Mouse (Mus musculus) brain, embryonic 18.5 days (tissue): Measurements from ENCODE around the gene Ikzf4.

Experiments used
- DNase-seq: peaks from one replicate; pipeline ENCODE4 v3.0.0-alpha.2; 2012; ENCODE audit warnings: low read depth, low spot score

The Ikzf4 gene

DNA sequence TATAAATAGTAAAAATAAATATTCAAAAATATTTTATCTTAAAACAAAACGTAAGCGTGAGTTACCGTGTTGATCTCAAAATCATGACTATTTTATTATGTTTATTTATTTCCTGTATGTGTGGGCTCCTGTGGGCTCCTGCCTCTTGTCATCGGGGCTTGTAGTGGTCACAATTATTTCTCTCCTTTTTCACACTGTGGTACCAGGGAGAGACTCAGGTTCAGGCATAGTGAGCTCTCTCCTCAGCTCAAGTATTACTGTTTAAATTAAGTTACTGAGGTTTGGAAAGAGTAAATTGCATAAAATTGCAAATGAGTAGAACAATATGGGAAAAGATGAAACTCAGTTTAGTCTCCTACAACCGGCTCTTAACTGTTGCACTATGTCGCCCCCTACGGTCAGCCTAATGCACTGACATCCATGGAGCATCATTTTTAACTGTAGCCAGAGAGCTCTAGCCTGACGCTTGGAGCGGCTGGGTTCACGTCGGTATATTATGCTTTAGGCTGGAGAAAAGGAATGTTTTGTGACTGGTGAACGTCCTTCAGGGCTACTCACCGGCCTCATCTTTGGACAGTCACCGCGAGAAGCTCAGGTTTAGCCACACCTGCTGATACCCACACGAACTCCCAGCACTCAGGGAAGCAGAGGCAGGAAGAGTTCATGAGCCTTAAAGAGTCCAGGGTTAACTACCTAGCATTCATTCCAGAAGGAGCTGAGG is 33.2 kb downstream of the Ikzf4 start:
- DNase-seq = peak; percentile 60

DNA sequence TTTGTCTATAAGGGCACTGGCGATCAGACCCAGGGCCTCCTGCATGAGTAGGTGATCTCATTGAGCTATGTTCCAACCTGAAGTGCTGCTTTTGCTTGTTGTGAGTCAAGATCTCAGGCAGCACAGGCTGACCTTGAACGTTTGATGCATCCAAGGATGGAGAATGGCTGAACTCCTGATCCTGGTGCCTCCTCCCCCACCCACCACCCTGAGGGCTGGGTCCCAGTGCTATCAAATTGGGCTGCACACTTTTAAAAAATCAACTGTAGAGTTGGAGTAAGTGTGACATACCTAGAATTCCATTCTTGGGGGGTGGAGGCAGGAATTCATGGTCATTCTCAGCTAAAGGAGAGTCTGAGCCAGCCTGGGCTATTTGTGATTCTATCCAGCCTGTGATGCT is 39.3 kb downstream of the Ikzf4 start:
- DNase-seq = no peak

DNA sequence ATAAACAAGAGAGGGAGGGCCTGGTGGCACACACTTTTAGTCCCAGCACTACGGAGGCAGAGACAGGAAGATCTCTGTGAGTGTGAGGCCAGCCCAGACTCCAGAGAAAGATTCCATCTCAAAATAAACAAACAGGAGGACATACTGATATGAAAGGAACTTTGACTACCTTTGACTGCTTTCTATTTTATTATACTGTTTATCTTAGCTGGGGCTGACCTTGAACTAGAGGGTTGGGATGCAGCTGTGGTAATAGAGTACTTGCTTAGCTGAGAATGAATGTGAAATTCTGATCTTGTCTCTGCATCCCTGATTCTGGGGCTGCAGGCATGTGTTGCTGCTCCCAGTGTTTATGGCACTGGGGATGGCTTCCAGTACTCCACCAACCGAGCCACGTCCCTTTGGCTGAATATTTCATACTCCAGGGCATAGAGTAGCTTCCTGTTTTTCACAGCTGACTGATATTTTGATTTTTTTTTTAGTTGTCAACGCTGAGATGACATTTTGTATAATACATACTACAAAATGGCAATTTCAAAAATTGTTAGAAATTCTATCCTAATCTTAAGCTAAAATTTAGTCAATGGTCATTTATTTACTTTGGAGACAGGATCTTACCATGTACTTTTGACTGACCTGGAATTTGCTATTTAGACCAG is 43.2 kb downstream of the Ikzf4 start:
- no peak for DNase-seq

DNA sequence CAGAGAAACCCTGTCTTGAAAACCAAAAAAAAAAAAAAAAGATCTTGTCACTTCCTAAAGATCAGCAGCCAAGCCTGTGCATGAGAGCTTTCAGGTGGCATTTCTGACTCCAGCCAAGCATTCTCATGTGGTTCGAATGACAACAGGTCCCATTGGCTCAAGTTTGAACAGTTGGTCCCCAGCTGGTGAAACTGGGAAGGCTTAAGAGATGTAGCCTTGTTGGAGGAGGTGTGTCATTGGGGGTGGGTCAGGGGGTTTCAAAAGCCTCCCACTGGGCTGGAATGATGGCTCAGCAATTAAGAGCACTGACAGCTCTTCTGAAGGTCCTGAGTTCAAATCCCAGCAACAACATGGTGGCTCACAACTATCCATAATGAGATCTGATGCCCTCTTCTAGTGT is 44.3 kb downstream of the Ikzf4 start:
- DNase-seq = no peak

DNA sequence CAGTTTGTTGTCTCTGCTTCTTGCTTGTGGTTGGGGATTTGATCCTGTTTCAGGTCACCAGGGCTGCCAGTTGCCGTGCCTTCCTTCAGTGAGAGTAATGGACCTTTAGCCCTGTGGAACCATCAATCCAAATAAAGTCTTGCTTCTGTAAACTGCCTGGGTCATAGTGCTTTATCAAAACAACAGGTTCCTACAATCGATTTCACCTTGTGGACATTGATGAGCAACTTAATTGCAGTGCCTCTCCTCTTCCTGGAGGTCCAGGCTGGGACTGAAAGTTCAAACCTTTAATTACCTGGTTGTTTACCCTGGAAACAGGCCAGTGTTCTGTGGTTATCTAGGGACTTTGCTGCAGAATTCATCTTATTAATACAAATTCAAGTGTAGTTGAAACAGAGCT is 47.3 kb downstream of the Ikzf4 start:
- no peak for DNase-seq

DNA sequence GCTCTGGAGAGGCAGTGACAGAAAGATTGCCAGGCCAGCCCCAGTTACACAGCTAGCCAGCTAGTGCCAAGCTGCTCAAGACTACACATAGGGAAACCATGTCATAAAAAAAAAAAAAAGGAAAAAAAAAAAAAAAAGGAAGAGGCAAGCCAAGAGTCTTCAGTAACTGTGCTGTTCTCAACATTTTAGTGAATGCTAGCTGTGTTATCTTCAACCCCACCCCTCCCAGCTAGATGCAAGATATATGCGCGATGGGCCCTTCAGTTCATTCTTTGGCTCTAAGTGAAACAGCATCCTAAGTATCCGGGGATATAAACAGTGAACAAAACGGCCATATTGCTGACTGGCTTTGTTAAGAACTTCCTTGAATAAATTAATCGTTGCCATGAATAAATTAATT is 53.0 kb downstream of the Ikzf4 start:
- no peak for DNase-seq

DNA sequence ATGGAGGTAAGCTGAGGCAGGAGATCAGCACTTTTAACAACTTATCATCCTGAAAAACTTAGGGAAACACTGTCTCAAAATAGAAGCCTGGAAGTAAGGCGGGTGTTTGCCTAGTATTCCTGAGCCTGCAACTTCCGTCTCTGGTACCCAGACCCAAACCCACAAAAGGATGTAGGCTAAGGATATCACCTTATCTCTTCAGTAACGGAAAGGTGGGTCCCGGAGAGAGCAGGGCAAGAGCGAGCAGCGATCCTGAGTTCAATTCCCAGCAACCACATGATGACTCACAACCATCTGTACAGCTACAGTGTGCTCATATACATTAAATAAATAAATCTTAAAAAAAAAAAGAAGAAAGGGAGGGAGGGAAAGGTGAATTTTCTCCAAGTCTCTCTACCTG is 54.4 kb downstream of the Ikzf4 start:
- no peak for DNase-seq

DNA sequence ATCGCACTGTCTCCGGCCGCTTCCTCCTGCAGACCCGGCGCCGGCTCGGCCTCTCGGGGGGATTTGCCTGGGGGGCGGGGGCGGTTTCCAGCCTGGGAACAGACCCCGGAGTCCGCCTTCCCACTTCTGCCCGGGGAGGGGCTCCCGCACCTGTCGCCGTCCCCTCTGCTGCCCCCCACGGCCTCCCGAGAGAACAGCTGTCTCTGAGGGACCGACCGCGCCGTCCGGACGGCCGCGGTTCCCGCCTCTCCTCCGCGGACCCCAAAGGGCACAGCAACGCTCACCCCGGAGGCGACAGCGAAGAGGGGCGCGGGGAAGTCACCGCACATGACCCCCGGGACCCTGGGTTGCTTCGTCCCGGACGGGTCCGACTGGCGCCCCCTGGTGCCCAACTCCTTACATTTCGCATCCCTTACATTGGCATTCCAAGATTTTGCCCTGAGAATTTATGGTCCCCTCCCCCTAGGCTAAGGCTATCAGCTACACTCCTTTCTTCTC is 55.5 kb downstream of the Ikzf4 start:
- DNase-seq = no peak

DNA sequence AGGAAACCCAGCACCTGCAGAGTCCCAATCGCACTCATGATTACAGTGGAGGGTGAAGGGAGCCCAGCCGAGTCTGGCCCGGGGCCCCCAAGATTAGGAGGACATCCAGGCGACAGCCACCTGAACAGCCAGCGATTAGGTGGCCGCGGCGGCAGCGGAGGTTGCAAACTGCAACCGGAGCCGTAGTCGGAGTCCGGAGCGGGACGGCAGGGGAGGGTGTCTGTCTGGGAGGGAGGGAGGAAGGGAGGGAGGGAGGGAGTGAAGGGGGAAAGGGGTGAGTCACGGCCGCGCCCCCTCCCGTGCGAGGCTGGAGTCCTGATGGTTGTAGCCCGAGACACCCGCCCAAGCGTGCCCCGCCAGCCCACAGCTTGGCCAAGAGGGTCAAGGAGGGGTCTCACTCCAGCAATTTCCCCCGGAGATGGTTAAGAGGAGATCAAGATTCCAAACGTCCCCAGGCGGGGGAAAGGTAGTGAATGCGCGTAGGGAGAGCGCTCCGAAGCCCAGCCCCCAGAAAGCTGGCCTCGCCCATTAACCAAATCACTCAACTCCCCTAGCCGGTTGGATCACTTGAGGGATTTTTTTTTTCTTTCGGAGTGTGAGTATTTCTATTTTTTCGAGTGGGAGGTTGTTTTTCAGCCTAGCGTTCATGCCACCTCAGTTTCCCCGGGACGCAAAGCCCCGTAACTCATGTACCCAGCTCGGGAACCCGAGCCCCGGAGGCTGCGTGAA is 56.2 kb downstream of the Ikzf4 start, which contains the start of gene Erbb3:
Gene Erbb3 (minus strand): TSS at position 189 of the 729 bp plus-strand sequence.
- no peak for DNase-seq

DNA sequence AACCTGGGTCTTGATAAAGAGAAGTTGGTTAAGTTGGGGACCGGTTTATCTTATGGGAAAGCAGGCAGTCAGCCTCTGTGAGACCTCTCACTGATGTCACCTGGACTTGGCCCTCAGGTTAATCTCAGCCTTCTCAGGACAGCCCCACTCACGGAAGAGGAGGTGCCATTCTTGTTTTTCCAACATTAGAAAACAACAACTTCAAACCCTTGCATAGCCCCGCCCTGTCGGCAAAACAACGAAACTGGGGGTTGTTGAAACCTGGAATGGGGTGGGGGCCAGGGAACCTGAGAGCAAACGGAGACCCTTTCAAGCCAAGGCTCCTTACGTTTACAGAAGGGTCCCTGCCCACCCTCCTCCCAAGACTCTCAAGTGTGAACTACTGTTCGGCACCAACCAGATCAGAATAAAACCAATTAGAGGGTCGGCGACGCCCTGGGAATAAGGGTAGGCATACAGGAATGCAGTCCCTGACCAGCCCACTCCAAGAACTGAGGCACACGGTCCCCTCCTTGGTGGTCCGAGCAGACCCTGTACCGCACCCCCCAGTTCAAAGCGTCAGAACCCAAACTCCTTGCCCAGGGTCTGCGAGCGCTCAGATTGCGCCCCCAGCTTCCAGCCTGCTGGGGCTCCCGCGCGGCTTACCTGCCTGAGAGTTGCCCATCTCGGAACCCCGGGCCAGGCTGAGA is 56.9 kb downstream of the Ikzf4 start:
- DNase-seq = no peak

DNA sequence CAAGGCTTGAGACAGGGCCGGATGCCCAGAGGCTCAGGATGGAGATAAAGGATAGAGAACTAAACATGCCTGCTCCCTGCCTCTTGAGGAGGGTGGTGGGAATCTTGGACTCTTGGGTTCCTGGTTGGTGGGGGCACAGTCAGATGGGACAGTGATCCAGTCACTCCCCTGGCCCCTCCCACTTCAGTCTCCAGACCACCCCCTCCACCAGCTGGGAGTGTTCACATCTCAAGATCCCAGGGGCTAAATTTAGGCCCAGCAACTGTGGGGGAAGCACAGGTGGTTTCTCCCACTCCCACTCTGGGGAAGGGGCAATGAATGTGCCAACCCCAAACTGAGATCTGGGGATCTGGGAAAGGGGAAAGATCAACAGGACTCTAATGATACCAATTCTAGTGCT is 57.7 kb downstream of the Ikzf4 start:
- DNase-seq = no peak

DNA sequence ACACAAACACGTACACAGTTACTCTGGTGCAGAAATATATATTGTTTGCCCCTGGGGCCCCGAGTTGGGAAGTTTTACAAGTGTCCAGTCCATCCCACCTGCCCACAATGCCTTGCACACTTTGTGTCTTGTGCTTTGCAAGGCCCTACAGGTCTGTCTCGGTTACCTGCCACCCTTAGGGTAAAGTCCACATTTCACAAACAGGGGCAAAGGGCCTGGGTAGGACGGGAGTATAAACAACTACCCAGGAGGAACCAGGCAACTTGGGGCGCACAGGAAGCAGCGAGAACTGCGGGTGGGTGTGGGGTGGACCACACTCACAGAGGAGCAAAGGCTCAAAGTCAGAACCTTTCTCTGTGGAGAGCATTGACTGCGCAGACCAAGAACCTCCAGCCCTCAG is 58.1 kb downstream of the Ikzf4 start:
- no peak for DNase-seq

DNA sequence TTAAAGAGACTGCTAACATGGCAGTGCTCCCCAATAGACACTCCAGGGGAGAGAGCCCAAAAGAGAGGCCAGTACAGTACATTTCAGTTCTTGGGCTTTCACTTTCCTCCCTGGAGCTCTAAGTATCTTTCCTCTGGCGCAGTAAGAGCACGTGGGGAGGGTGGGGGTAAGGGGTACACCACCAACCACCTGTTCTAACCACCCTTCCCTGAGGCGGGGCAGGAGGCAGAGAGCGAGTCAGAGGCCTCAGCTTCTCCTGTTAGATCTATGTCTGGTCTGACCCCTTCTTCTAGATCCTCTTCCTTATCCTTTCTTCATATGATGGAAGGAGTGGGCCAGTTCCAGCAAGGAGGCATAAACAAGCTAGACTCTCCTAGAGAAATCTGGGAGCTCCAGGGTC is 58.7 kb downstream of the Ikzf4 start:
- DNase-seq = no peak

DNA sequence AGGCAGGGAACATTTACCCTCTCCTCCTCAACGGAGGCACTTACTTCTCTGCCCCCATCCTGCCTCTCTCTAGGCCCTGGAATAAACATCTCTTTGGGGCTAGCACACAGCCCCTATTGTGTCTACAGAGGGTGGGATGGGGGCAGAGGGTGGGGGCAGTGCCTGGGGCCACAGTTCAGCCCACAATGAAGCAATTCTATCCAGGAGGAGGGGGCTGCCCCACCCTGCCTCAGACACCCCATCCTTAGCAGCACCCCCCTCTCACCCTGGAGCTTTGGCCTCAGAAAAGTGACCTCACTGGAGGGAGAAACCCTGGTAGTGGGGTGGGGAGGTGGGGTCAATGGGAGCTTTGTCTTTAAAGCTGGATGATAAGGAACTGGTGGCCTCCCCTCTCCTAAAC is 59.2 kb downstream of the Ikzf4 start:
- DNase-seq = no peak

DNA sequence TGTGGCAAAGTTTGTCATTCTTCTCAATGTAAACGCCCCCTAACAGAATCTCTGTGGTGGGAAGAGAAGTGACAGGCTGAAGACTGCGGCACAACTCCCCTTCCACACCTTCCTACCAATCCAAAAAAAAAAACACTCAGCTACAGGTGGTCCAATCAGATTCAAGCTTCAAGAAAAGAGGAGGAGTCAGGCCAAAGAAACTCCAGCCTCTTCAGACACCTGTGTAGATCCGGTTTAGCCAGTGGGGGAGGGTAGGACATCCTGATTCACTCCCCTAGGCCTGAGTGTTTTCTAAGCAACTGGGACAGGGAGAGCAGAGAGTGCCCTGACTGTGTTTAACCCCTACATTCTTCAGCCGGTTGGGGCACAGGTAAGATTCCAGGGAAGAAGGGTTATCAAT is 61.4 kb downstream of the Ikzf4 start:
- DNase-seq = no peak

DNA sequence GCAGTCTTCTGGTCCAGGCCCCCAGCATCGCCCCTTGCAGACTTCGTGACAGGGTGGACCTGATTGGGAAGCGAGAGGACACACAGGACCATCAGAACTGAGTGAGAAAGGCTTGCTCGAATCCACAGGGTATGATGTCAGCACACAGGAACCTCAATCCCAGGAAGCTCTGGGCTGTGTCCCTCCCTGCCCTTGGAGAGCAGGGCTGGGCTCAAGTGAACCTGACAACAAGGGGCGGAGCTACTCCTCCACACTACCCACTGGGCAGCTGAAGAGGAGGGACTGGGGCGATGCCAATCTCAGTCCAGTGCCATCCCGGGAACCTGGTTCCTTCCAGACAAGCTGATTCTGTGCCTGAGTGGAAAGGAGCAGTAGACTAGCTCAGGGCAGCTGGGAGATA is 62.1 kb downstream of the Ikzf4 start:
- DNase-seq = no peak
